Mouse (Mus musculus): ENCODE data around the gene Vmn2r1. TPM values are rescaled to one million over a fixed set of nuclear protein-coding genes. Genes with fewer than 3 reads are reported as not detected.

Gene Vmn2r1
- 0.08 TPM in 1 of 2 replicates, not detected in the other for polyA plus RNA-seq (2015; fragmentation: Nextera tagmentation; extraction: Ambion mirVana)

GRCm38 (mm10) chr3:64081247-64081646 is at the start of gene Vmn2r1:
Gene Vmn2r1 (plus strand): TSS chr3:64081547.
- no peak within 1 kb of the TSS for H3K4me2 ChIP-seq (replicated peaks; ENCODE audit: low read depth, low read length)
- no peaks in the 10 kb centered on the region for H3K4me1 ChIP-seq (ENCODE audit: insufficient read depth, low read length)
- H3K9me3 ChIP-seq (ENCODE audit: low read length) = no peaks in the 10 kb centered on the region
- no peaks in the 10 kb centered on the region for H3K27me3 ChIP-seq (ENCODE audit: insufficient read depth, low read length)
- WGBS = 80% methylated on average over 4 of the region's 4 CpGs
- no peak within 1 kb of the TSS for H3K4me3 ChIP-seq (ENCODE audit: low read length)
- H3K36me3 ChIP-seq (ENCODE audit: insufficient read depth, low read length) = no peaks in the 10 kb centered on the region
- ATAC-seq (ENCODE audit: low FRiP score, low TSS enrichment) = no peak
- H3K27ac ChIP-seq (ENCODE audit: low read length) = no peak within 1 kb of the TSS
- no peak within 1 kb of the TSS for H3K9ac ChIP-seq (replicated peaks; ENCODE audit: low read length)

GRCm38 (mm10) chr3:64038136-64038841 is 43.1 kb upstream of the Vmn2r1 start:
- Histone ChIP-seq H3K4me2 (replicated peaks; ENCODE audit: low read depth, low read length) (no peak overlapping the region), H3K4me1 (ENCODE audit: insufficient read depth, low read length) (no peaks in the 10 kb centered on the region), H3K36me3 (ENCODE audit: insufficient read depth, low read length) (no peaks in the 10 kb centered on the region), H3K27me3 (ENCODE audit: insufficient read depth, low read length) (no peaks in the 10 kb centered on the region), H3K4me3 (ENCODE audit: low read length) (no peak overlapping the region), H3K27ac (ENCODE audit: low read length) (no peak overlapping the region), H3K9me3 (ENCODE audit: low read length) (no peaks in the 10 kb centered on the region), H3K9ac (replicated peaks; ENCODE audit: low read length) (no peak overlapping the region)
- ATAC-seq (ENCODE audit: low FRiP score, low TSS enrichment) = no peak
- WGBS = 66% methylated on average over 7 of the region's 7 CpGs

- ATAC-seq (ENCODE audit: low FRiP score, low TSS enrichment) = peak; percentile 91
- Histone ChIP-seq H3K4me2 (replicated peaks; ENCODE audit: low read depth, low read length) (peak overlapping the region; percentile 67), H3K9ac (replicated peaks; ENCODE audit: low read length) (peak overlapping the region; percentile 66), H3K27ac (ENCODE audit: low read length) (peak overlapping the region; percentile 37; the same call in 1 of the 2 replicates), H3K4me1 (ENCODE audit: insufficient read depth, low read length) (no peaks in the 10 kb centered on the region), H3K36me3 (ENCODE audit: insufficient read depth, low read length) (no peaks in the 10 kb centered on the region), H3K27me3 (ENCODE audit: insufficient read depth, low read length) (no peaks in the 10 kb centered on the region), H3K9me3 (ENCODE audit: low read length) (no peaks in the 10 kb centered on the region), H3K4me3 (ENCODE audit: low read length) (peak overlapping the region; percentile 44)
- 14% methylated on average over 25 of the region's 25 CpGs for WGBS
These were observed 41.2 kb upstream of the Vmn2r1 start for GRCm38 (mm10) chr3:64039818-64040784.

- Histone ChIP-seq H3K36me3 (ENCODE audit: insufficient read depth, low read length) (no peaks in the 10 kb centered on the region), H3K4me3 (ENCODE audit: low read length) (no peak overlapping the region), H3K4me1 (ENCODE audit: insufficient read depth, low read length) (no peaks in the 10 kb centered on the region), H3K4me2 (replicated peaks; ENCODE audit: low read depth, low read length) (no peak overlapping the region), H3K9me3 (ENCODE audit: low read length) (no peaks in the 10 kb centered on the region), H3K9ac (replicated peaks; ENCODE audit: low read length) (no peak overlapping the region), H3K27ac (ENCODE audit: low read length) (no peak overlapping the region), H3K27me3 (ENCODE audit: insufficient read depth, low read length) (no peaks in the 10 kb centered on the region)
- 79% methylated on average over 1 of the region's 1 CpGs for WGBS
- no peak for ATAC-seq (ENCODE audit: low FRiP score, low TSS enrichment)
These were observed 31.4 kb downstream of the Vmn2r1 start for GRCm38 (mm10) chr3:64112707-64113106.

GRCm38 (mm10) chr3:64113352-64114046 is 32.2 kb downstream of the Vmn2r1 start:
- Histone ChIP-seq H3K9me3 (ENCODE audit: low read length) (no peaks in the 10 kb centered on the region), H3K4me3 (ENCODE audit: low read length) (no peak overlapping the region), H3K4me1 (ENCODE audit: insufficient read depth, low read length) (no peaks in the 10 kb centered on the region), H3K9ac (replicated peaks; ENCODE audit: low read length) (no peak overlapping the region), H3K27ac (ENCODE audit: low read length) (no peak overlapping the region), H3K4me2 (replicated peaks; ENCODE audit: low read depth, low read length) (no peak overlapping the region), H3K27me3 (ENCODE audit: insufficient read depth, low read length) (no peaks in the 10 kb centered on the region), H3K36me3 (ENCODE audit: insufficient read depth, low read length) (no peaks in the 10 kb centered on the region)
- 85% methylated on average over 11 of the region's 11 CpGs for WGBS
- no peak for ATAC-seq (ENCODE audit: low FRiP score, low TSS enrichment)

GRCm38 (mm10) chr3:64141878-64142508 is 60.6 kb downstream of the Vmn2r1 start, which contains the start of gene Vmn2r2:
Gene Vmn2r2 (minus strand): TSS chr3:64141928.
- ATAC-seq (ENCODE audit: low FRiP score, low TSS enrichment) = no peak
- WGBS = 89% methylated on average over 2 of the region's 2 CpGs

More at GRCm38 (mm10) chr3:64141878-64142508, 60.6 kb downstream of the Vmn2r1 start, which contains the start of gene Vmn2r2:
- Histone ChIP-seq H3K4me3 (ENCODE audit: low read length) (no peak within 1 kb of the TSS), H3K4me1 (ENCODE audit: insufficient read depth, low read length) (no peaks in the 10 kb centered on the region), H3K27ac (ENCODE audit: low read length) (no peak within 1 kb of the TSS), H3K36me3 (ENCODE audit: insufficient read depth, low read length) (no peaks in the 10 kb centered on the region), H3K9me3 (ENCODE audit: low read length) (no peaks in the 10 kb centered on the region), H3K27me3 (ENCODE audit: insufficient read depth, low read length) (no peaks in the 10 kb centered on the region), H3K9ac (replicated peaks; ENCODE audit: low read length) (no peak within 1 kb of the TSS), H3K4me2 (replicated peaks; ENCODE audit: low read depth, low read length) (no peak within 1 kb of the TSS)

Other genes starting within 250 kb of the Vmn2r1 start
- 11.4 and 12.1 TPM in 2 replicates for gene Plch1, start 182.1 kb upstream of the Vmn2r1 start, polyA plus RNA-seq (2015; fragmentation: Nextera tagmentation; extraction: Ambion mirVana)
- 5.5 and 6.1 TPM in 2 replicates for gene E130311K13Rik, start 152.1 kb upstream of the Vmn2r1 start, polyA plus RNA-seq (2015; fragmentation: Nextera tagmentation; extraction: Ambion mirVana)
- 31.6 and 36.7 TPM in 2 replicates for gene Slc33a1, start 116.8 kb upstream of the Vmn2r1 start, polyA plus RNA-seq (2015; fragmentation: Nextera tagmentation; extraction: Ambion mirVana)
- 46.4 and 48.4 TPM in 2 replicates for gene Gmps, start 105.4 kb upstream of the Vmn2r1 start, polyA plus RNA-seq (2015; fragmentation: Nextera tagmentation; extraction: Ambion mirVana)
- gene Vmn2r2, start 60.4 kb downstream of the Vmn2r1 start, polyA plus RNA-seq (2015; fragmentation: Nextera tagmentation; extraction: Ambion mirVana) = not detected in 2 replicates
- gene Vmn2r3, start 208.2 kb downstream of the Vmn2r1 start, polyA plus RNA-seq (2015; fragmentation: Nextera tagmentation; extraction: Ambion mirVana) = not detected in 2 replicates